Mouse (Mus musculus): ENCODE measurements around the gene Itga9. TPM values are rescaled to one million over a fixed set of nuclear protein-coding genes. Genes with fewer than 3 reads are reported as not detected.

Itga9 gene
- polyA plus RNA-seq, 1 experiment from 2014 or later: 27.9 TPM

DNA sequence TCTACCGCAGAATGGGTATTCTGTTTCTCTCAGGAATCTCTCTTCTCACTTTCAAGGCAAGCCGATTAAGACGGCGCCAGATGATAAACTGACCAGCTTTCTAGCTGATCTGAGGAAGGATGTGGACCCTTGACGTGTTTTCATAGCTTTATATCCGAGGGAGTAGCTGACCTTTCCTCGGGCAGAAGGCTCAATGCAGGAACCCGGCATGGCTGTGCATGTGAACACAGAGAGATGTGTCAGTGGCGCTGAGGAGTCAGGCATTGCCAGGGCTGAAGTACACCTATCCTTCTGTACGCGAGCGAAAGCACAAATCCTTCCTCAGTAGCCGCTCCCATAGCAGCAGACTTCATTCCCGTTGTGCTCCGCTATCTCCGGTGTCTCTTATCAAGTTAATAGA is 207.6 kb downstream of the Itga9 start:
- in situ Hi-C loops (cut with MboI; ENCODE audit: low pct_unique_long_range_greater_than_20kb): no loop called here
- no peak for TF ChIP-seq CTCF (IDR thresholded peaks at IDR 0.05)
- H3K27me3 ChIP-seq: no peaks in the 10 kb centered on the region
- ChIA-PET CTCF (interaction anchor here (0.8 kb wide), 1 partner anchor 10 kb away, joined by 3 read pairs; no protein-coding TSS in a partner anchor), POLR2A (no interaction called here)
- no peak for DNase-seq (ENCODE audit: low read depth, low spot score)
- no peak for ATAC-seq

DNA sequence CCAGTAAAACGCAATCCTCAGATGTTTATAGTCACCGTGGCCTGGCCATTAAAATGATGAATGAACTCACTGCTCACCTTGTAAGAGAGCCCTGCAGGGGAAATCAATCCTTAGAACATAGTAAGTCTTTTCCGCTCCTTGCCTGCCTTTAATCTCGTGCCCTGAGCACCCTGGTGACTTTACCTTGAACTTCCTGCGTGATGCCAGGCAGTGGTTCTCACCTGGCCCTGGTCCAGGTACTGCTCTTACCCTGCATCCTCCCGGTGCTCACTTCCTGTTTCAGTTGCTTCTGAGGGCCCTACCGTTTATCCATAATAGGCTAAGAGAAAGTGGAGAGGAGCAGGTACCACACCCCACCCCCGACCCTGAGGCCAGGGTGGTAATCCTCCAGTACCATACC is 208.0 kb downstream of the Itga9 start:
- no peak for TF ChIP-seq CTCF (IDR thresholded peaks at IDR 0.05)
- POLR2A ChIA-PET: no interaction called here
- ATAC-seq (no peak), DNase-seq (ENCODE audit: low read depth, low spot score) (no peak)
- CTCF ChIA-PET: no interaction called here
- in situ Hi-C loops (cut with MboI; ENCODE audit: low pct_unique_long_range_greater_than_20kb): no loop called here
- H3K27me3 ChIP-seq: no peaks in the 10 kb centered on the region

DNA sequence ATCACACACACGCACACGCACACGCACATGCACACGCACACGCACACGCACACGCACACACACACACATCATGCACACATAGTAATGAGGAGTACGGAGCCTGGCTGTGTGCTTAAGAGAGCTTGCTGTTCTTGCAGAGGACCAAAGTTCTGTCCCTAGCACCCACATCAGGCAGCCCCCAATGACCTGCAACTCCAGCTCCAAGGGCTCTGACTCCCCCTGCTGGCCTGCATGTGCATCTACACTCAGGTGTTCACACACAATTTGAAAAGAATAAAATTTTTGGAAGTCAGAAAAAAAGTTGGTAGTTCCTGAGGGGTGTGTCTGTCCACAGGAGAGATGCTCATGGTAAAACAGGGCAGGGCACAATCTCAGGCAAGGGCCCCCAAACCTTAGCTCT is 209.1 kb downstream of the Itga9 start:
- DNase-seq (ENCODE audit: low read depth, low spot score): no peak
- POLR2A ChIA-PET: no interaction called here
- CTCF ChIA-PET: no interaction called here
- peak; percentile 55 for TF ChIP-seq CTCF (IDR thresholded peaks at IDR 0.05)
- in situ Hi-C loops (cut with MboI; ENCODE audit: low pct_unique_long_range_greater_than_20kb): no loop called here
- no peak for ATAC-seq
- H3K27me3 ChIP-seq: no peaks in the 10 kb centered on the region

DNA sequence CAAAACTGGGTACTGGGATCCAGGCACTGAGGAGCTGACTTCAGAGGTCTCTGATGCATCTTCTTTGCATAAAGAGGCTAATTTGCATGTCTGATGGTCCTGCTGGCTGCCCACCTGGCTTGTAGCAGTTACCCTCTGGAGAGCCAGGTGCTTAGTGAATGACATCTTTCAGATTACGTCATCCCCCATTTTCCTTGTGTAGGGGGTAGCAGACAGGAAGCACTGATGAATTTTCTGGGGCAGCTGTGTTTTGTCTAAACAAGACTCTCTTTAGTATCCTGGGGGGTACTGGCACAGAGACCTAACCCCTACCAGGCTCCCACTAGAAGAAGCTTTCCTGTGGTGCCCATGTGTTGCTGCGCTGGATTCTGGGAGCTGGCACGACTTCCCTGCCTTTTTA is 212.0 kb downstream of the Itga9 start:
- ATAC-seq: no peak
- no peak for DNase-seq (ENCODE audit: low read depth, low spot score)
- POLR2A ChIA-PET: no interaction called here
- no peaks in the 10 kb centered on the region for H3K27me3 ChIP-seq
- CTCF ChIA-PET: interaction anchor here (0.8 to 1.6 kb wide), 3 partner anchors 15 to 28 kb away, joined by 3 to 4 read pairs (median 3); no protein-coding TSS in a partner anchor
- in situ Hi-C loops (cut with MboI; ENCODE audit: low pct_unique_long_range_greater_than_20kb): no loop called here
- no peak for TF ChIP-seq CTCF (IDR thresholded peaks at IDR 0.05)

DNA sequence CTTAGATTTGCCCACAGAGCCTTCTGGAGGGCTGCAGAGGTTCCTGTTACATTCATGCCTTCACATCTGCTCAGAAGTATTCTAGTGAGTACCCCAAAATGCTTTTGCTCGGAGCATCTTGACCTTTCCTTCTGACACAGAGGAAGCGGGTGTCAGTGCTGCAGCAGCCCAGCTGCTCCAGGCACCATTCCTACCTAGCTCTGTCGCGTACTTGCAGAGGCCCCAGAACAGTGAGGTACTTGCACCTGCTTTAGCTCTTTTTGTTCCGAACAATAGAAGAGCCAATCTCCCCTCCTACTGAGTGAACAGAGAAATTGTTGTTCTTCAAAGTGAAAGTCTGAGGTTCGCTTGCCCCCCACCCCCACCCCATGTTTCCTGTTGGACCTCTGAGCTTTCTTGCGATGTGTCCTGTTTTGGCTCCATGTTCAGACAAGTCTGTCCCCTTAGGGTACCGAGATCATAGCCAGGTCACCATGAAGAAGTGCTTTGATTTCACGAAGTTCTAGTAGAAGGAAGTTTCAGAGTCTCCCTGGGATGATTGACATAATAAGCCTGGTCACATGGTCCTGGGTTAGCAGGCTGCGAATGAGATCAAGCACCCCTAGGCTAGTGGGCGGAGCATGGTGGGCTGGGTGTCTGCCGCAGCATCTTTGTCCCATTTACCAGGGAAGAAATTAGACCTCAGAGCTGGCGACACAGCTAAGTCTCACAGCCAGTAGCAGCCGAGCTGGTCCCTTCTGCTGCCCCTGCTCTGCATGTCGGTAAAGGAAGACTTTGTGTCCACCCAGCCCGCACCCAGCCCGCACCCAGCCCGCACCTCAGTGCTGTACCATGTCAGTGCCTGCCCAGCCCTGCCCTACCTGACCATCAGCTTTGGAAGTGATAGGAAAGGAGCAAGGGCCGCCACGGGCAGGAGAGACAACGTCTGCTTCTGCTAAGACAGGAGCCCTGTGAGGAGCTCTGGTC is 215.0 kb downstream of the Itga9 start:
- ChIA-PET POLR2A (no interaction called here), CTCF (interaction anchor here (1.1 to 1.5 kb wide), 2 partner anchors 14 to 87 kb away, joined by 3 to 4 read pairs; no protein-coding TSS in a partner anchor)
- in situ Hi-C loops (cut with MboI; ENCODE audit: low pct_unique_long_range_greater_than_20kb): no loop called here
- TF ChIP-seq CTCF (IDR thresholded peaks at IDR 0.05): no peak
- no peaks in the 10 kb centered on the region for H3K27me3 ChIP-seq
- DNase-seq (ENCODE audit: low read depth, low spot score) (no peak), ATAC-seq (no peak)

DNA sequence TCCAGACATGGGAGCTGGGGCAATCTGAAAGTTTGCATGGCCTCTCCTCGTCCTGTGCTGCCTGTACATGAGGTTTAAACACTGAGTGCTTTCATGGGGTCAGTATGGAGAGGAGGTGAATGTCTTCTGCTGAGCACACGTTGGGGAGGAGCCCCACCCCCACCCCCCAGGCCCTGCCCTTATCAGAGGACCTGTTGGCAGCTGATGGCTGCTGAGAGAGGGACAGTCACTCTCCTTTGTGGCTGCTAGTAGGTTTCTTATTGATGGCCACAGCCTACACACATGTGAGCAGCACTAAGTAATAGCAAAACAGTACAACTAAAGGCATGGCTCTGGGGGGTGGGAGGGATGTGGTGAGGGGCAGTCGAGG is 215.7 kb downstream of the Itga9 start:
- in situ Hi-C loops (cut with MboI; ENCODE audit: low pct_unique_long_range_greater_than_20kb): no loop called here
- ATAC-seq: no peak

DNA sequence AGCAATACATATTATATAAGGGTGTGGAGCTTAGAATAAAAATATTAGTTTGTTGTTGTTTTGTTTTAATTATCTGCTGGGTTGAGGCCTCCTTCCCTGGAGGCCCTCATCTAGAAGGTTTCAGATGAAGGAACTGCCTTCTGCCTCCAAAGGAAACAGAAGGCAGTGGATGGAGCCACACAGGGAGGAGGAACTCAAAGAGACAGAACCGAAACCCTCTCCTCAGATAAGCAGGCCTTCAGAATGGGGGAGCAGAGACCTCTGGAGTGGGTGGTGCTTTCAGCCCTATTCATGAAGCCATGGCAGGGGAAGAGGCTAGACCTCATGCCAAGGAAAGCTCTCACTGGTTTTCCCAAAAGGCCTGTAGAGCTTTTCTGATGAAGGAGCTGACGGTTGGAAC is 216.1 kb downstream of the Itga9 start:
- ATAC-seq (no peak), DNase-seq (ENCODE audit: low read depth, low spot score) (no peak)
- H3K27me3 ChIP-seq: no peaks in the 10 kb centered on the region
- ChIA-PET POLR2A (no interaction called here), CTCF (interaction anchor here (1.5 kb wide), 1 partner anchor 86 kb away, joined by 4 read pairs; no protein-coding TSS in a partner anchor)
- in situ Hi-C loops (cut with MboI; ENCODE audit: low pct_unique_long_range_greater_than_20kb): no loop called here
- TF ChIP-seq CTCF (IDR thresholded peaks at IDR 0.05): no peak

More for the DNA sequence above, 215.7 kb downstream of the Itga9 start:
- POLR2A ChIA-PET: no interaction called here
- CTCF ChIA-PET: interaction anchor here (1.5 kb wide), 1 partner anchor 86 kb away, joined by 4 read pairs; no protein-coding TSS in a partner anchor
- DNase-seq (ENCODE audit: low read depth, low spot score): no peak
- no peaks in the 10 kb centered on the region for H3K27me3 ChIP-seq
- no peak for TF ChIP-seq CTCF (IDR thresholded peaks at IDR 0.05)

DNA sequence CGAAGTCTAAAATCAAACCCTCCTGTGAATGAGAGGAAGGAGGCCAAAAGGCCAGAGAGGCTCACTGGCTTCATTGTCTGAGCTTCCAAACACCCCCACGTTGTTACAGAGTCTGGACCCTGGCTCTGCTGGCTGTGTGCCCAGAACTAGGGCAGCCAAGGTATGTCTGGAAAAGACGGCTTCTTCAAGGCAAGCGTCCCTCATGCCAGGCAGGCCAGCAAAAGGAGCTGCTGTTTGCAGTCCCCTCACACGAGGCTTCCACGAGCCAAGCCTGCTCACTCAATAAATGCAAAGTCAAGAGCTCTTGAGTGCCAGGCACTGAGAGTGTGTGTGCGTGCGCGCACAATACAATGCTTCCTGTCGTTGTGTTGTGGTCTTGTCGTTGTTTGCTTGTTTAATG is 224.6 kb downstream of the Itga9 start:
- no peaks in the 10 kb centered on the region for H3K27me3 ChIP-seq
- no peak for TF ChIP-seq CTCF (IDR thresholded peaks at IDR 0.05)
- in situ Hi-C loops (cut with MboI; ENCODE audit: low pct_unique_long_range_greater_than_20kb): no loop called here
- ATAC-seq (no peak), DNase-seq (ENCODE audit: low read depth, low spot score) (no peak)
- ChIA-PET POLR2A (no interaction called here), CTCF (interaction anchor here (1.5 kb wide), 1 partner anchor 16 kb away, joined by 3 read pairs; no protein-coding TSS in a partner anchor)

DNA sequence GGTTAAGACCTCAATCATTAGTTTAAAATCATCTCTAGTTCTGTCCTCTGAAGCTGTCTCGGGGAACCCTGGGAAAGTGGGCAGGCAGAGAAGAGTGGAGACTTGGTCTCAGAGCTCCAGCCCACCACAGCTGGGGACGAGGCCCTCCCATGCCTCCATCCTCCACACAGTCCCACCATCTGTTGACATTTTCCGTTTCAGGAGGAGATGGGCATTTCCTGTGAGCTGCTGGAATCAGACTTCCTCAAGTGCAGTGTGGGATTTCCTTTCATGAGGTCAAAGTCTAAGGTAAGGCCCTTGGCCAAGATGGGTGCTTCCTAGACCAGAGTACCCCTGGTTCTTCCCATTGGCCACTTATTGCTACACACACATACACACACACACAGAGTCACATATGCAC is 226.0 kb downstream of the Itga9 start:
- in situ Hi-C loops (cut with MboI; ENCODE audit: low pct_unique_long_range_greater_than_20kb): no loop called here
- TF ChIP-seq CTCF (IDR thresholded peaks at IDR 0.05): no peak
- CTCF ChIA-PET: no interaction called here
- ATAC-seq: no peak
- no peak for DNase-seq (ENCODE audit: low read depth, low spot score)
- no peaks in the 10 kb centered on the region for H3K27me3 ChIP-seq
- POLR2A ChIA-PET: no interaction called here

DNA sequence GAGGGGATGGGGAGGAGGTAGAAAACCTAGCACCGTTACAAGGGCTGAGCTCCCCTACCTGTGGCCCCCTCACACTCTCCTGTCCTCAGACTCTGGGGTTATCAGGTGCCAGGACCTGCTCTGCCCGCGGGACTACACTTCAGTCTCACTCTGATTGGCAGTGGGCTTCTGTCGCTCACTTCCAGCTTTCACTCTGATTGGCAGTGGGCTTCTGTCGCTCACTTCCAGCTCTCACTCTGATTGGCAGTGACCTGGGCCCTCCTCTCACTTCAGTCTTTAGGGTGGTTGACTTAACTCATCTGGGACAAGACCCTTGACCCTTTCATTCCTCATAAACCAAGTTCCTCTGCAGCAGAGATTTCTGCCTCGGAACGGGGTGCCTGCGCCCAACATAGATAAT is 226.9 kb downstream of the Itga9 start:
- in situ Hi-C loops (cut with MboI; ENCODE audit: low pct_unique_long_range_greater_than_20kb): no loop called here
- POLR2A ChIA-PET: no interaction called here

DNA sequence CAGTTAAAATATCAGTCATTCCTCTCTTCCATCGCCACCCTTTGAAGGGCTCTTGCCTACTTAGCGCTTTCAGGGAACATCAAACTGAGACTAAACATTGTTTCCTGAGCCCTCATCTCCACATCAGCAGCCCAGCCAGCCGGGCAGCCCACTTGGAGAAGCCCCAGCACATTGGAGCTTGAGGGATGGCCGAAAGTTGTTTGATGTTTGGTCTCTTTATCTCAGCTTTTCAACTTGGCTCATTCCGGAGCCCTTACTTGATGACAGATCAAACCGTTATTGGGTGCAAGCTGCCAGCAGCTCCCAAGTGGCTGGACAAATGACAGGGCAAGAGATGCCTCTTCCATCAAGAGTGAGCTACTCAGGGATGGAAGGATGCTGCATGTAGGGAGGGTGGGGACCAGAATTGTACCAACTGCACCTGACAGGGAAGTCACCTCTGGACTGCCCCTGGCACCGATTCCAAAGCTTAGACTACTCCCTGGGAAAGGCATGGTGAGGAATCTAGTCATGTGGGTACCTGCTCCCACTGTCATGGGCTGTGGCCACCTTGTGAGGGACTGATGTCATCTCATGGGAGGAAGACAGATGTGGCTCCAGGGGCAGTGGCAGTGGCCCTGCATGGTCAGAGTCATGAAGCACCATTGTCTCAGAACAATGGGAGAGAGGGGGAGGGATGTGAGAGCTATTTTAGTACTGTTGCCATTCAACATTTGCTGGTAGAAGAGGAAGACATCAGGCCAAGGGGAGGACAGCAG is 232.6 kb downstream of the Itga9 start:
- in situ Hi-C loops (cut with MboI; ENCODE audit: low pct_unique_long_range_greater_than_20kb): no loop called here
- no peak for TF ChIP-seq CTCF (IDR thresholded peaks at IDR 0.05)
- ChIA-PET CTCF (no interaction called here), POLR2A (no interaction called here)
- ATAC-seq (no peak), DNase-seq (ENCODE audit: low read depth, low spot score) (no peak)
- H3K27me3 ChIP-seq: no peaks in the 10 kb centered on the region

More for the DNA sequence above, 226.9 kb downstream of the Itga9 start:
- no peak for DNase-seq (ENCODE audit: low read depth, low spot score)
- ATAC-seq: no peak
- no peak for TF ChIP-seq CTCF (IDR thresholded peaks at IDR 0.05)
- H3K27me3 ChIP-seq: no peaks in the 10 kb centered on the region
- CTCF ChIA-PET: no interaction called here
